Mouse (Mus musculus): ENCODE data around the gene Hmcn2.

- TF ChIP-seq POLR2A (IDR thresholded peaks at IDR 0.05; ENCODE audit: insufficient read depth, low read depth, low read length) (no peak), CTCF (IDR thresholded peaks at IDR 0.05; ENCODE audit: insufficient read depth, low read depth, low read length) (no peak)
Measured at GRCm38 (mm10) chr2:31449441-31449815, 135.2 kb downstream of the Hmcn2 start.
